Mouse (Mus musculus): ENCODE results near the gene Gimap8. TPM values are rescaled to one million over a fixed set of nuclear protein-coding genes. Genes with fewer than 3 reads are reported as not detected.

Gene Gimap8
- total and polyA plus RNA-seq, 3 experiments, result 21.6 to 28.5 (median 27.5) TPM

DNA sequence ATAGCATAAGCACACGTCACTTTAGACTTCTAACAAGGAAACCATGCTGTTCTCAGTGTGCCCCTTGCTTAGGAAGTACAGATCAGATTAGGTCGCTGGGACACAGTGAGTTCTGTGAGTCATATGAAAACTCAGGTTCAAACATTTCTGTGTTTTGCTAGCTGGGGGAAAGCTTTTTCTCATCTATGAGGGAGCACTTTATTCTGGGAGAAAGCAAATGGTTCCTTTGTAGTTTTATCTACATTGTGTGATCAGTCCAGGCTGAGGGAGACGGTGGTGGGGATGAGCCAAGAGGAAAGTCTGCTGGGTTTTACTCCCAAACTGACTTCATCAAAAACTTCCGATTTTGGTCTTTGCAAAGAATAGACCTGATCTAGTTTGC, 734 bp upstream of the Gimap8 start:
- TF ChIP-seq BHLHE40 (IDR thresholded peaks at IDR 0.05; ENCODE audit: low read depth, low read length) (no peak), TCF12 (IDR thresholded peaks at IDR 0.05; ENCODE audit: low read depth, low read length) (0 out of 2 replicates have a peak, but pooled peaks have one; percentile 3), ZMIZ1 (IDR thresholded peaks at IDR 0.05; ENCODE audit: low read depth, low read length) (no peak), E2F4 (IDR thresholded peaks at IDR 0.05; ENCODE audit: insufficient replicate concordance, low read depth, low read length) (no peak), ZC3H11A (IDR thresholded peaks at IDR 0.05; ENCODE audit: low read depth, low read length) (no peak), HCFC1 (IDR thresholded peaks at IDR 0.05; ENCODE audit: low read depth, low read length) (no peak), USF1 (IDR thresholded peaks at IDR 0.05; ENCODE audit: low read depth, low read length) (no peak), JUN (IDR thresholded peaks at IDR 0.05; ENCODE audit: insufficient read depth, low read depth, low read length) (peak; percentile 9; the same call in 1 of the 2 replicates)
- Histone ChIP-seq H3K9ac (ENCODE audit: insufficient read depth, low read depth) (peak overlapping the region; percentile 9; the same call in 1 of the 2 replicates), H3K79me2 (replicated peaks; ENCODE audit: control insufficient read depth, extremely low read depth, insufficient read depth, poor library complexity, severe bottlenecking) (peaks cover 27% of the 10 kb centered on the region), H3K4me2 (ENCODE audit: insufficient read depth, low read depth, poor library complexity, severe bottlenecking) (no peak overlapping the region), H3K27me3 (replicated peaks) (no peaks in the 10 kb centered on the region), H3K27ac (ENCODE audit: insufficient read depth, low read depth) (peak overlapping the region; percentile 55), H3K36me3 (replicated peaks in 1 of 2; ENCODE audit: control insufficient read depth in 1 of 2, insufficient read depth in 1 of 2, low read length in 1 of 2) (peaks cover 26 to 31% of the 10 kb centered on the region in 2 experiments), H3K4me1 (ENCODE audit: control insufficient read depth in 1 of 2, insufficient read depth in 2 of 2) (peaks cover 17 to 45% of the 10 kb centered on the region in 2 experiments), H3K9me3 (replicated peaks; ENCODE audit: low read length) (peaks cover 8% of the 10 kb centered on the region), H3K4me3 (replicated peaks in 1 of 3; ENCODE audit: low read depth in 2 of 3, low read length in 2 of 3, poor library complexity in 1 of 3) (no peak overlapping the region)
- DNase-seq (ENCODE audit: extremely low read depth), result no peak
- in situ Hi-C loops (cut with MboI; ENCODE audit: low pct_ligation_motif_present, low pct_unique_long_range_greater_than_20kb, low sequenced_read_pairs) (loop anchor here (5.0 to 25.0 kb wide), 5 partner anchors 36 to 469 kb away; partner anchors contain the start of genes Doxl2, Gimap3 and Gimap4), dilution Hi-C loops (cut with MboI; ENCODE audit: extremely low pct_ligation_motif_present, extremely low pct_unique_long_range_greater_than_20kb, low sequenced_read_pairs) (loop anchor here (25.0 kb wide), 1 partner anchor 116 kb away; the partner anchor contains the start of gene Gimap3)

DNA sequence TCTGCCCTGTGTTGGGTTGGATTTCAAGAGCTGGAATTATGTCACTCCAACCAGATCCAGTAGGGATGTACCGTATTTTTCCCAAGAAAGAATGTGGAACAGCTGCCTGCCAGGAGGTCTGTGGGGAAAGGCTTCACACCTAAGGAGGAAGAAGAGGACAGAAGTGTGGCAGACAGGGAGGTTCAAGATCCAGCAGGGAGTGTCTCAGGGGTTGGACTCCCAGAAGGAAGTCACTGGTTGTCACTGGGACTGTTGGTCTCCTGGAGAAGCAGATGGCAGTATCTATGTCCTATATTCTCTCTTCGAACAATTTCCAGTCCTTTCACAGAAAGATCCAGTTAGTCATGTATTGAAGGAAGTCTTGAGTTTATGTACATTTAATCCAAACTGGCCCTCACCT, 577 bp downstream of the Gimap8 start:
- peak overlapping the region; percentile 65 to 84 (median 75) for H3K4me3 ChIP-seq (replicated peaks in 1 of 3; ENCODE audit: low read depth in 2 of 3, low read length in 2 of 3, poor library complexity in 1 of 3)
- H3K79me2 ChIP-seq (replicated peaks; ENCODE audit: control insufficient read depth, extremely low read depth, insufficient read depth, poor library complexity, severe bottlenecking), result peaks cover 27% of the 10 kb centered on the region
- no peaks in the 10 kb centered on the region for H3K27me3 ChIP-seq (replicated peaks)
- H3K27ac ChIP-seq (ENCODE audit: insufficient read depth, low read depth), result peak overlapping the region; percentile 66
- peaks cover 17 to 41% of the 10 kb centered on the region in 2 experiments for H3K4me1 ChIP-seq (ENCODE audit: control insufficient read depth in 1 of 2, insufficient read depth in 2 of 2)
- peak overlapping the region; percentile 81 for H3K9ac ChIP-seq (ENCODE audit: insufficient read depth, low read depth)
- H3K36me3 ChIP-seq (replicated peaks in 1 of 2; ENCODE audit: control insufficient read depth in 1 of 2, insufficient read depth in 1 of 2, low read length in 1 of 2), result peaks cover 32 to 40% of the 10 kb centered on the region in 2 experiments
- dilution Hi-C loops (cut with MboI; ENCODE audit: extremely low pct_ligation_motif_present, extremely low pct_unique_long_range_greater_than_20kb, low sequenced_read_pairs), result loop anchor here (25.0 kb wide), 1 partner anchor 115 kb away; the partner anchor contains the start of gene Gimap3
- in situ Hi-C loops (cut with MboI; ENCODE audit: low pct_ligation_motif_present, low pct_unique_long_range_greater_than_20kb, low sequenced_read_pairs), result loop anchor here (5.0 to 25.0 kb wide), 5 partner anchors 35 to 470 kb away; partner anchors contain the start of genes Doxl2, Gimap3 and Gimap4
- TF ChIP-seq TBP (conservative IDR thresholded peaks at IDR 0.05; ENCODE audit: low read depth, low read length) (0 out of 2 replicates have a peak, but pooled peaks have one; percentile 26), KAT2A (IDR thresholded peaks at IDR 0.05; ENCODE audit: insufficient replicate concordance, low read length) (no peak)
- no peak for DNase-seq (ENCODE audit: extremely low read depth)
- peaks cover 8% of the 10 kb centered on the region for H3K9me3 ChIP-seq (replicated peaks; ENCODE audit: low read length)
- peak overlapping the region; percentile 80 for H3K4me2 ChIP-seq (ENCODE audit: insufficient read depth, low read depth, poor library complexity, severe bottlenecking)

DNA sequence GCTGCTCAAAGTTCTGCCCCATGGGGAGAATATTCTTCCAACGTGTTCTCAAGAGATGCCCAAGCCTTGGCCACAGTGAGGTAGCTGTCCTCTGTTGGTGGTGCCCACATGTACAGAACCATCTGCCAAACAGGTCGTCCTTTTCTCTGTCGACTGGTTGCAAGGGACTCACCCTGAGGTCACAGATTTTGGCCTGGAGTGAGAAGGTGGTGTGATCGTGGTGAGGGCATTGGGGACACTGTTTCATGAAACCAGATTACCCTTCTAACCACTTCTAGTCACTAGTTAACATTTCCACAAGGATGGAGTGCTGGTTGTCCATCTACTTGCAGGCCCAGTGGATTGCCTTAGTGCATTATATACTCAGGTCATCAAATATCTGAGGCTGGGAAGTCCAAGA, 1.7 kb downstream of the Gimap8 start:
- H3K9me3 ChIP-seq (replicated peaks; ENCODE audit: low read length), result peaks cover 8% of the 10 kb centered on the region
- dilution Hi-C loops (cut with MboI; ENCODE audit: extremely low pct_ligation_motif_present, extremely low pct_unique_long_range_greater_than_20kb, low sequenced_read_pairs), result loop anchor here (25.0 kb wide), 1 partner anchor 114 kb away; the partner anchor contains the start of gene Gimap3
- TF ChIP-seq SMC3 (IDR thresholded peaks at IDR 0.05; ENCODE audit: low read depth, low read length), result no peak
- no peak for TF ChIP-seq CTCF (conservative IDR thresholded peaks at IDR 0.05 in 1 of 2, IDR thresholded peaks at IDR 0.05 in 1 of 2; ENCODE audit: low read depth in 2 of 2, low read length in 2 of 2)
- no peak for TF ChIP-seq BHLHE40 (IDR thresholded peaks at IDR 0.05; ENCODE audit: low read depth, low read length)
- TF ChIP-seq USF2 (conservative IDR thresholded peaks at IDR 0.05; ENCODE audit: low read depth, low read length), result no peak
- no peak for TF ChIP-seq MXI1 (IDR thresholded peaks at IDR 0.05; ENCODE audit: low read depth, low read length)
- TF ChIP-seq POLR2AphosphoS2 (IDR thresholded peaks at IDR 0.05; ENCODE audit: low read depth, low read length), result no peak
- TF ChIP-seq ZC3H11A (IDR thresholded peaks at IDR 0.05; ENCODE audit: low read depth, low read length), result no peak
- TF ChIP-seq IRF4 (IDR thresholded peaks at IDR 0.05; ENCODE audit: low read depth, low read length), result no peak
- no peak for TF ChIP-seq SIN3A (IDR thresholded peaks at IDR 0.05; ENCODE audit: low read length)
- no peak for TF ChIP-seq MEF2A (IDR thresholded peaks at IDR 0.05; ENCODE audit: borderline replicate concordance, low read depth, low read length)
- no peak overlapping the region for H3K27ac ChIP-seq (ENCODE audit: insufficient read depth, low read depth)
- peak overlapping the region in 1 of 3 experiments; percentile 75 for H3K4me3 ChIP-seq (replicated peaks in 1 of 3; ENCODE audit: low read depth in 2 of 3, low read length in 2 of 3, poor library complexity in 1 of 3)
- no peak for DNase-seq (ENCODE audit: extremely low read depth)
- peaks cover 27% of the 10 kb centered on the region for H3K79me2 ChIP-seq (replicated peaks; ENCODE audit: control insufficient read depth, extremely low read depth, insufficient read depth, poor library complexity, severe bottlenecking)
- peak overlapping the region; percentile 81 for H3K9ac ChIP-seq (ENCODE audit: insufficient read depth, low read depth)
- peak overlapping the region; percentile 80 for H3K4me2 ChIP-seq (ENCODE audit: insufficient read depth, low read depth, poor library complexity, severe bottlenecking)
- no peaks in the 10 kb centered on the region for H3K27me3 ChIP-seq (replicated peaks)
- peaks cover 17 to 42% of the 10 kb centered on the region in 2 experiments for H3K4me1 ChIP-seq (ENCODE audit: control insufficient read depth in 1 of 2, insufficient read depth in 2 of 2)
- in situ Hi-C loops (cut with MboI; ENCODE audit: low pct_ligation_motif_present, low pct_unique_long_range_greater_than_20kb, low sequenced_read_pairs), result loop anchor here (5.0 to 25.0 kb wide), 5 partner anchors 34 to 471 kb away; partner anchors contain the start of genes Doxl2, Gimap3 and Gimap4
- H3K36me3 ChIP-seq (replicated peaks in 1 of 2; ENCODE audit: control insufficient read depth in 1 of 2, insufficient read depth in 1 of 2, low read length in 1 of 2), result peaks cover 32 to 42% of the 10 kb centered on the region in 2 experiments
